Mouse (Mus musculus) G1E (cell line): ENCODE measurements around the gene Epb41l3.

Source experiments
- CTCF ChIP-seq: IDR thresholded peaks from 2 replicates; pipeline ENCODE4 v1.5.1; 2012; ENCODE audit warnings: low read depth, low read length, inconsistent platforms, mixed read lengths
- GATA1 ChIP-seq: IDR thresholded peaks from 2 replicates; pipeline ENCODE4 v1.6.1; 2012; ENCODE audit warnings: borderline replicate concordance, low read length, inconsistent platforms, mixed read lengths
- GATA2 ChIP-seq: IDR thresholded peaks from 2 replicates; pipeline ENCODE4 v1.6.1; 2012; ENCODE audit warnings: low read depth, low read length, inconsistent platforms, borderline replicate concordance
- POLR2AphosphoS5 ChIP-seq: IDR thresholded peaks from 2 replicates; pipeline ENCODE4 v1.6.1; 2012; ENCODE audit warnings: low read depth, low read length, inconsistent platforms; ENCODE audit not compliant: insufficient replicate concordance
- TAL1 ChIP-seq: conservative IDR thresholded peaks from 2 replicates; pipeline ENCODE4 v1.6.1; 2012; ENCODE audit warnings: low read depth, low read length, inconsistent platforms, mixed read lengths

GRCm38 (mm10) chr17:69177954-69178353 lies 102.5 kb downstream of the Epb41l3 start:
- TF ChIP-seq CTCF: no peak
- no peak for TF ChIP-seq GATA1
- no peak for TF ChIP-seq POLR2AphosphoS5
- no peak for TF ChIP-seq TAL1
- no peak for TF ChIP-seq GATA2
